Mouse (Mus musculus) intestine, embryonic 14.5 days (tissue): ENCODE measurements at regions not wholly inside any gene's neighbourhood (a gene's known extent, or its start where the extent isn't known, plus 50 kb on each side); places are given as distances from the start of the nearest gene placed in this dataset.

Source experiments
- ATAC-seq: fragments of 200-750 bp; cut with Nextera tagmentation; replicated peaks from 2 replicates; pipeline ENCODE4 v1.8.0; 2017; ENCODE audit warnings: low read depth, moderate number of reproducible peaks, moderate TSS enrichment, moderate library complexity; ENCODE audit not compliant: low FRiP score, low TSS enrichment
- DNase-seq: peaks from one replicate; pipeline ENCODE4 v3.0.0-alpha.2; 2018; ENCODE audit warnings: low spot score
- H3K27ac ChIP-seq: fragments of 300-500 bp; sonication (generic); 2 replicates; pipeline ENCODE4 v1.5.1; 2014; ENCODE audit warnings: low read depth, mild to moderate bottlenecking, control low read depth
- H3K27me3 ChIP-seq: fragments of 300-500 bp; sonication (generic); replicated peaks from 2 replicates; pipeline ENCODE4 v1.6.1; 2014; ENCODE audit warnings: low read length, control low read depth; ENCODE audit not compliant: control insufficient read depth, insufficient read depth
- H3K36me3 ChIP-seq: fragments of 300-500 bp; sonication (generic); 2 replicates; pipeline ENCODE4 v1.6.1; 2014; ENCODE audit warnings: low read length, control low read depth; ENCODE audit not compliant: control insufficient read depth, insufficient read depth
- H3K4me1 ChIP-seq: fragments of 300-500 bp; sonication (generic); replicated peaks from 2 replicates; pipeline ENCODE4 v1.6.1; 2014; ENCODE audit warnings: low read length, control low read depth, mixed read lengths; ENCODE audit not compliant: control insufficient read depth, insufficient read depth
- H3K4me2 ChIP-seq: fragments of 300-500 bp; sonication (generic); 2 replicates; pipeline ENCODE4 v1.6.1; 2014; ENCODE audit warnings: low read length
- H3K4me3 ChIP-seq: fragments of 300-500 bp; sonication (generic); 2 replicates; pipeline ENCODE4 v1.5.1; 2014; ENCODE audit warnings: low read depth, low read length, control low read depth, mixed read lengths
- H3K9ac ChIP-seq: fragments of 300-500 bp; sonication (generic); 2 replicates; pipeline ENCODE4 v1.6.1; 2014; ENCODE audit warnings: mild to moderate bottlenecking, low read length
- H3K9me3 ChIP-seq: fragments of 300-500 bp; sonication (generic); 2 replicates; pipeline ENCODE4 v1.6.1; 2016; ENCODE audit warnings: low read length, control low read depth; ENCODE audit not compliant: control insufficient read depth
- WGBS: fragments of 180-500 bp; shearing (Covaris S2); extraction: QIAGEN DNeasy Blood & Tissue Kit; methylation state at CpG from one replicate; pipeline ENCODE4 v1.1.7; 2014; 5-methylcytosine and 5-hydroxymethylcytosine counted together

- Histone ChIP-seq H3K4me1 (no peaks in the 10 kb centered on the region), H3K4me2 (no peak overlapping the region), H3K27ac (no peak overlapping the region), H3K9me3 (no peaks in the 10 kb centered on the region), H3K4me3 (no peak overlapping the region), H3K9ac (no peak overlapping the region), H3K27me3 (no peaks in the 10 kb centered on the region), H3K36me3 (no peaks in the 10 kb centered on the region)
- DNase-seq, result no peak
- WGBS, result 71% methylated on average over 3 of the region's 3 CpGs
- ATAC-seq, result no peak
These were observed 376.3 kb upstream of the Lrfn5 start for GRCm38 (mm10) chr12:61146695-61147094.

GRCm38 (mm10) chr12:61175331-61175730 is 347.6 kb upstream of the Lrfn5 start:
- Histone ChIP-seq H3K4me1 (no peaks in the 10 kb centered on the region), H3K27me3 (no peaks in the 10 kb centered on the region), H3K36me3 (no peaks in the 10 kb centered on the region), H3K9me3 (no peaks in the 10 kb centered on the region), H3K4me3 (no peak overlapping the region), H3K4me2 (no peak overlapping the region), H3K27ac (no peak overlapping the region), H3K9ac (no peak overlapping the region)
- ATAC-seq, result no peak
- DNase-seq, result peak; percentile 69
- WGBS, result 52% methylated on average over 4 of the region's 4 CpGs
